Mouse (Mus musculus): Measurements from ENCODE around the gene Mtss1l. TPM values are rescaled to one million over a fixed set of nuclear protein-coding genes. Genes with fewer than 3 reads are reported as not detected.

Gene Mtss1l
- polyA plus RNA-seq (2017; shearing (Covaris generic)) = 0.35 TPM

GRCm38 (mm10) chr8:110720685-110721598 lies at the start of gene Mtss1l:
Mtss1l (plus strand) TSS chr8:110721476.

Other genes with a start within 250 kb of the Mtss1l start
- gene Vac14, start 102.9 kb upstream of the Mtss1l start, polyA plus RNA-seq (2017; shearing (Covaris generic)) = 45.6 TPM
- not detected for gene Il34, start 84.4 kb downstream of the Mtss1l start, polyA plus RNA-seq (2017; shearing (Covaris generic))
- gene Cog4, start 125.1 kb downstream of the Mtss1l start, polyA plus RNA-seq (2017; shearing (Covaris generic)) = 51.9 TPM
- gene Sf3b3, start 125.3 kb downstream of the Mtss1l start, polyA plus RNA-seq (2017; shearing (Covaris generic)) = 145 TPM
- 5.9 TPM for gene Fuk, start 181.0 kb downstream of the Mtss1l start, polyA plus RNA-seq (2017; shearing (Covaris generic))
- 7.0 TPM for gene St3gal2, start 198.4 kb downstream of the Mtss1l start, polyA plus RNA-seq (2017; shearing (Covaris generic))

Data from effector memory CD4-positive, alpha-beta T cell, adult 7 months (primary cell).